Mouse (Mus musculus): Measurements from ENCODE around the gene Hrh3.

Hrh3 gene

DNA sequence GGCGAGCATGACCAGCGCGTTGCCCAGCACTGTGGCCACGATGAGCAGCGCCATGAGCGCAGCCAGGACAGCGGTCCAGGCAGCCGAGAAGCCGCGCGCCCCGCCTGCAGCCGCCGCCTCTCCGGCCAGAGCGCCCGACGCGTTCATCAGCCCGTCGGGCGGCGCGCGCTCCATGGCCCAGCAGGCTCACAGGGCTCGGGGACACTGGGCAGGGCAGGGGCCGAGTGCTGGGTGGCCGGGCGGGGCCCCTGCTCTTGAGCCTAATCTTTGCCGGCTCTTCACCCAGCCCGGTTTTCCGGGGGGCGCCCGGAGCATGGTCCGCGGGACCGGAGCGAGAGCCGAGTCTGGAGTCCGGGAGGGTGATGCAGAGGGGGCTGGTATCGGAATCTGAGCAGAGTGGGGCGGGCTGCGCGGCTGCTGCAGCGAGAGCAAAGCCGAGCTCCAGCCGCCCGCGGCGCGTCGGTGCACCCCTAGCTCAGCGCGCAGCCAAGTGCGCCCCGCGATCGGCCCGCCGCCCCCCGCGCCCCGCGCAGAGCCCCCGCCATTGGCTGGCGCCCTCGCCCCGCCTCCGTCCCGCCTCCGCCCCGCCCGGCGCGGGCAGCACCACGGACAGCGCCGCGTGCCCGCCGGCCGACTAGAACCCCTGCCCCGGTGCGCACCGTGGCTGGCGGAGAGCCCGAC, at the start of gene Hrh3:
Gene Hrh3 (minus strand): TSS at position 511 of the 681 bp plus-strand sequence.
- DNase-seq = peak; percentile 84

DNA sequence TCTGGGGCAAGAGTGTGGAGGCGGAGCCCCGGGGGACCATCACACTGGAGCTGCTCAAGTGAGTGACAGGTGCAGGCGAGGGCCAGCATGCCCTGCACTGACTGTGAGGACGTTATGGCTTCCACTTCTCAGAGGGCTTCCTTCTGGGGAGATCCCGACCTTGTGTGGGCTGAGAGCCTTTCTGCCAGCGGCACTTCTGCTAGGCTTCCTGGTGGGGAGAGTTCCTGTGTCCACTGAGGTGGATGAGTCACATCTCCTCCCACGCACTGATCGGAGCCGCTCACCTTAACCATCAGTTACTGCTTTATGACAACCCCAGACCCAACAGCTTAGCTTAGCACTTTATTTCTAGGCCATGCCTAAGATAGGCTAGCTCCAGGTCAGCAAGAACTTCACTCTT, 44.3 kb upstream of the Hrh3 start:
- peak; percentile 57 for DNase-seq

DNA sequence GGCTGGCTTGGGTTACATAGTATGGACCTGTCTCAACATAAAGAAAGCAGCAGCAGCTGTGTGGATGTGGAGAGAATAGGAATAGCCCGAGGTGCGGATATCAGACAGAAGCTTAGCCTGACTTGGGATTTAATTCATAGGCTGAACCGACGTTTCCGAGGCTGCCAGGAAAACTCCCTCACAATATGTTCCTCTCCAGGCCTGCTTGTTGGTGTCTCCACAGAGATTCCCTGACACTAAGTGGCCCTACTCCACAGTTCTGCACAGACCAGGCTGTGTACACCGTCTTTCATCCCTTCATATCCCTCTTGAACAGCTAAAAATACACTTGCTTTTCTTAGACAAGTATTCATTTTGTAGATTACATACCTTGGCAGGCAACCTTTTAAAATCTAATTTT, 43.1 kb upstream of the Hrh3 start:
- DNase-seq = peak; percentile 50

DNA sequence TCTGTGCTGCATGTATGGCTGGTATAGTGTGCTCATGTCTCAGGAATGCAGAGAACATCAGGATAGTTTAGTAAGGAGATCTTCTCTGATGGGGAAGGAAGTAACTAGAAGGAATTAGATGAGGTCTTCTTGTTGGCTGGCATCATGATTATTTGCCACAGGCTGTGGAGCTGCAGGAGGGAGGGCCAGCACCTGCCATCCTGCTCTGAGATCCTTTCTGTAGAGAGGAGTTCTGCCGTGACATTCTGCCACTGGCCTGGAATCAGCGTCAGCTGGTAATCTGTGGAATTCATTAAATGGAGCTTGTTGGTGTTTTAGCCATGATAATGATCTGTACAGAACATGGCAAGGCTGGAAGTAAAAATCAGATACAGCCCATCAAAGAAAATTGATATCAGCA, 41.8 kb upstream of the Hrh3 start:
- DNase-seq = peak; percentile 82

DNA sequence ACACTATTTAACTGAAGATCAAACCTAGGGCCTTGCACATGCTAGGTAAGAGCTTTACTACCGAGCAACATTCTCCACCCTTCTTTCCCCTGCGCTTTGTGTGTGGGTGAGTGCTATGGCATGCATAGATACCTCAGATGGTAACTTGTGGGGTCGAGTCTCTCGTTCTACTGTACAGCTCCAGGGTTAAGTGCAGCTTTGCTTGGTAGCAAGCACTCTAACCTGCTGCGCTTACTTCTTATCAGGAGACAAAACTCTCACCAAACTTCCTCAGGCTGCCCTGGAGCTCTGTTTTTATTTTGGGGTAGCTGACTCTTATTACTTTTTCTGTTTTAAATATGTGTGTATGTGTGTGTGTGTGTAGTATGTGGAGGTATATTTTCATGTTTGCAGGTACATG, 31.1 kb upstream of the Hrh3 start:
- no peak for DNase-seq

DNA sequence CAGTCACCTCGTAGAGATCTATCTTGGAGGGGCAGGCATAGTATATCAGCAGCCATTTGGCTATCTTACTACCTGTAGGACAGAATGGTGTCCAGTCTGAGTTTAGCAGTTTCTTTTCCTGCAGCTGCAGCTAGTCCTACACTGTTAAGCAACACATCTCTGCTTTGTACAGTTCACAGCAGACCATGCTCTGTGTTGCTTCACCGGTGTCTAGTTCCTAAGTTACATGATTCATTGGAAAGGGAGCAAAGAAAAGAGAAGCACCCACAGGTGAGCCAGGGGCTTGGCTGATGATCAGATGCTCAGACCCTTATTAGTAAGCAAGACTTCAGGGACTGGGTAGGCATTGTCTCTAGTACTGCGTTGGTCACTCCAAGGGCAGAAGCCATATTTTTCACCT, 29.6 kb upstream of the Hrh3 start:
- no peak for DNase-seq

DNA sequence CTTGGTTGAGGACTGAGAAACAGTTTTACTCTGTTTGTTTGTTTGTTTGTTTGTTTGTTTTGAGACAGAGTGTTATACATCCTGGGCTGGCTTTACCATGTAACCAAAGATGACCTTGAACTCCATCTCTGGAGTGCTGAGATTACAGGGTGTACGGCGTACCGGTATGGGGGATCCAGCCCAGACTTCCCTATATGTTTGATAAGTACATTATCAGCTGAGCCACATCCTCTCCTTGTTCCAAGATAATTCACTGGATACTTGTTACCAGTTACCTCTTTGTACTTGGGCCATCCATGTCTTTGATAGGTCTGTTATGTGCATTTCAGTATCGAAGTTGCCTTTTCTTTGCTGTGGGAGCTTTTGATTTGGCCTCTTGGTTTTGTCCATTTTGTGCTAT, 28.9 kb upstream of the Hrh3 start:
- DNase-seq = no peak

DNA sequence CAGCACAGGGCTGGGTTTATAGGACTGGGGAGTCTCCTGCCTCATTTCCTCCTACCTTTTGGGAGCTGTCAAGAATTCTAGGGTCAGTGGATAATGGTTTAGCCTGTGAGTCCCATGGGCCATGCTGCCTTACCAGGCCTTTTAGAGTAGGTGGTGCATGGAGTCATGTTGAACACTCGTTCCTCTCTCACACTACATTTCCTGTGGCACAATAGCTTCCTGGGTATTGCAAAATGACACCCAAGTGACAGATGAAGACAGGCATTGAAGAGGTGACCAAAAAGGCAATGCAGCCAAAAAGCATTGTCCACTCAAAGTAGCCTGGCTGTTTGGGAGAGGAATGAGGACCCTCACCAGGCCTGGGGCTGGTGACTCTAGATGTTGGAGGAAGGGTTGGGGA, 23.4 kb upstream of the Hrh3 start:
- DNase-seq = no peak

DNA sequence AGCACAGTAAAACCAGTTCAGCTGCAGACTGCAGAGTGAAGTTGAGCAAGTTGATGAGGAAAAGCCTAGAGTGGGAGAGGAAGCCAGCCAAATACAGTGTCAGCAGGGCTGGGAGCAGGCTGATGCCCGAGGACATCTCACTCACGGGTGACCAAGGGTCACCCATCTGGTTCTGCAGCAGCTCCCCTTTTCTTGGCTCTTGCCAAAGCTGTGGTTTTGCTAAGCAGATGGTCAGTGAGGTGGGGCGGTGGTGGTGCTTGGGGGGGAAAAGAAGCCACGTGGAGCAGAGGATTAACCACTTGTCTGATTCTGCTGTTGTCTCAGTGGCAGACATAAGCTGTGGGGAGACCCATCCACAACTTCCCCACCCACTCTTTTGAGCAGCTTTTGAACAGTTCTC, 21.9 kb upstream of the Hrh3 start:
- no peak for DNase-seq

DNA sequence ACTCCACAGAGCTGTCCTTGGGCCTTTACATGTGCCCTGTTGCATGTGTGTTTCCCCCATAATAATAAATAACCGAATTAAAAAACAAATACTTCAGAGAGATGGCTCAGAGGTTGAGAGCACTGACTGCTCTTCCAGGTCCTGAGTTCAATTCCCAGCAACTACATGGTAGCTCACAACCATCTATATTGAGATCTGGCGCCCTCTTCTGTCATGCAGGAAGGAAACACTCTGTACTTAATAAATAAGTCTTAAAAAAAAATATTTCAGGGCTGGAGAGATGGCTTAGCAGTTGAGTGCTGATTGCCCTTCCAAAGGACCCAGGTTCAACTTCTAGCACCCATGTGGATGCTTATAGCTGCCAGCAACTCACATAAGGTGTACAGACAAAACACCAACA, 19.9 kb upstream of the Hrh3 start:
- no peak for DNase-seq

DNA sequence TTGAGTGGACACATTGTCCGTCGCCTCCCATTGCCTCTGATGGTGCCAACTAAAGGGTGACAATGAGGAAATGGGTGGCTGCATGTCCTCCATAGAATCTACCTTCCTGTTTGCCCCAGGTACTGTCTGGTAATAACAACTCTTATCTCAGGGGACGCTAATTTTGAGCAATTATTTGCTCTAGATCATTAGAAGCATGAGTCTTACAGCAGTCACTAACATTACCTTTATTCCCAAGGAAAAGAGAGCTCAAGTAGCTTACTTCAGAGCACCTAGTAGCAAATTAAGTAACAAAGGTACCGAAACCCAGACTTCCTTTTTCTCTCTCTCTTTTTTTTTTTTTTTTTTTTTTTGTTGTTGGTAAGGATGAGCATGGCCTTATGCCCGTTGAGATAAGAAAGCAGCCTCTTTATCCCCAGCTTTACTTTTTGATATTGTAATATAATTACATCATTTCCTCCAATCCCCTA, 16.0 kb upstream of the Hrh3 start:
- DNase-seq = no peak

DNA sequence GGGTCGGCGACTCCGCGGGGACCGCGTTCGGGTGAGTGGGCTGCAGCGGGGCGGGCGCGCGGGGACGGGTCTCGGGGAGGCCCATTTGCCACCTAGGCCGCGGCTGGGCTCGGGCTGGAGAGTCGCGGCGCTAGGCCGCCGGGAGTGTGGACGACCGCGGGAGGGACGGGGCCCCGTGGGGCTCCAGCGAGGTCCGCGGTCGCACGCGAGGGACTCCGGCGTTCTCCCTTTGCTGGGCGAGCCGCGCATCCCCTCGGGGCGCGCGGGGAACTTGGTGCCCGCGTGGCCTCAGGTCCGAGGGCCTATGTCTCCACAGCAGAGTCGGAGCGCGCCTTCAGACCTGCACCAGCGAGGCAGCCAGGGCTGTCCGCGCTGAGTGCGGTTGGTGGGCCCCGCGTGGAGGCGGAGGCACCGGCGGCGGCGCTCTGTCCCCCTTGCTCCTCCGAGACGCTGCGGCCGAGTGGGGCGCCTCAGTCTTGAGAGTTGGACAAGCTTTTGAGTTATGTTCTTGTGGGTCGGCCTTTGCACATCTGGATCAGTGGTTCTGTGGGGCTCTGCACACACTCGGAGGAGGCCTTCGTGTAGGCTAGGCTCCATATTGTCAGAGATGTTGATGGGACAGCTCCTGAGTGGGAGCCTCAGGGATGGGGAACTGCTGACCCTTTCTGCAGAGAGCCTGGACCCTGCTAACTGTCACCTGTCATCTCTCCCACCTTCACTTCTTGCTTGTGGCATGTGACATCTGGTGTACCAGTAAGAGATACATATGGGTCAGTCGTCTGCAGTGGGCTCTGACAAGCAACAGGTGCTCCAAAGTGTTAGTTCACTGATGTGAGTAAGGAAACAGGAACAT, 15.4 kb upstream of the Hrh3 start:
- peak; percentile 64 for DNase-seq

DNA sequence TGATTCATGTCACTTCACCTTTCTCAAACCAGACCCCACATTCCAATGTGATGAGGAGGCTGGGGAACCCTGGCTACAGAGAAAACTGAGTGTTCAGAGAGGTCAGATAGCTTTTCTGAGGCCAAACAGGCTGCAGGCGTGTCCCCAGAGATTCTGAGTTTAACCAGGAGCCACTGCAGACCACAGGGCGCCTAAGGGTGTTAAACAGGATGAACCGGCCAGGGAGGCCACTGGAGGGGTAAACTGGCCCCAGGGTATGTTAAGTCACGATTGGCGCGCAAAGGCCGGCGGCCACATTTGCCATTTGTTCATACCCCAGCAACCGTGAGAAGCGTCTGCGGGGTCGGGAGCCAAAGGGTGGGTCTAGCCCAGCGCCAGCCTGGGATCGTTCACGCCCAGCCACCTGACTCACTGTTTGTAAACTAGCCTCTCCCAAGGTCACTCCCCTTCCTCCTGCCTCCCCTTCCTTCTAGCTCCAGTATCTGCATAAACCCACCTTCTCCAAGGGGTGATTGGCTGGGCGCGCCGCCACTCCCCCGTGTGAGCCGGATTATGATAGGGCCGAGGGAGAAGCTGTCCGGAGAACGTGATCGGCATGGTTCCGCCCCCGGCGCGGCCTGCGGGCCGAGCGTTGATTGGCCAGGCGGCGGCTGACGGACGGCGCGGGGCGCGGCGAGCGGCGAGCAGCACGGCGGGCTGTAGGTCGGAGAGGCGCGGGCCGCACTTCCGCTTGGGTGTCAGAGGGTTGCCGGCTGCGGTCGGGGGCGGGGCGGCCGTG, 14.6 kb upstream of the Hrh3 start, which contains the start of gene Osbpl2:
Gene Osbpl2 (plus strand): TSS at position 646 of the 778 bp plus-strand sequence.
- DNase-seq = peak; percentile 100

DNA sequence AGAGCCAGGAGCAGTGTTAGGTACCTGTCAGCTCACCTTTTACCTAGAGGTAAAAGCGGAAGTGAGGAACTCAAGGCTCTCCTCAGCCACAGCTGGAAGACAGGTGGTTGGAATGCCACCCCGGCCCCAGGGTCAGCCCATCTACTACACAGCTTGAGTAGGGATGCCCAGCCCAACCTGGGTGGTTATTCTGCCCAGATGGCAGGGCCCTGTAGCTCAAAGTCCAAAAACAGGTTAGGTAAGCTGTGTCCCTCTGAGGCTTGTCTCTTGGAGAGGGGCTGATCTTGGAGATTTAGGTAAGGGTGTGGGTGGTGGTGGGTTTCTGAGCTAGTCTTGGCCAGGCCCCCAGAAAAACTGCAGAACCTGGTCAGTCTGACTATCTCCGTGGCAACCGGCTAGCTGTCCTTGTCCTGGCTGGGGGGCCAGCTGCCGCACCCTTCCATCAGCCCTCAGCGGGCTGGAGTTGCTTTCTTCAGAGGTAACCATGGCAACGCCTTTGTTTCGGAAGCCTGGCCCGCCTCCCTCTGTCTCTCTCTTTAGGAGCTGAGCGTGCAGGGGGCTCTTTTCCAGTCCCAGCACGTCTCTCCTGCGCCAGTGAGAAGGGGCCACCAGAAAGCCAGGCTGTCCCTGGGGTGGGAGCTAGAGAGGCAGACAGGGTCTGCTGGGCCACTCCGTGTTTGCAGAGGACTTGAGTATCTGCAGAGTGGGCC, 13.4 kb upstream of the Hrh3 start:
- peak; percentile 68 for DNase-seq

DNA sequence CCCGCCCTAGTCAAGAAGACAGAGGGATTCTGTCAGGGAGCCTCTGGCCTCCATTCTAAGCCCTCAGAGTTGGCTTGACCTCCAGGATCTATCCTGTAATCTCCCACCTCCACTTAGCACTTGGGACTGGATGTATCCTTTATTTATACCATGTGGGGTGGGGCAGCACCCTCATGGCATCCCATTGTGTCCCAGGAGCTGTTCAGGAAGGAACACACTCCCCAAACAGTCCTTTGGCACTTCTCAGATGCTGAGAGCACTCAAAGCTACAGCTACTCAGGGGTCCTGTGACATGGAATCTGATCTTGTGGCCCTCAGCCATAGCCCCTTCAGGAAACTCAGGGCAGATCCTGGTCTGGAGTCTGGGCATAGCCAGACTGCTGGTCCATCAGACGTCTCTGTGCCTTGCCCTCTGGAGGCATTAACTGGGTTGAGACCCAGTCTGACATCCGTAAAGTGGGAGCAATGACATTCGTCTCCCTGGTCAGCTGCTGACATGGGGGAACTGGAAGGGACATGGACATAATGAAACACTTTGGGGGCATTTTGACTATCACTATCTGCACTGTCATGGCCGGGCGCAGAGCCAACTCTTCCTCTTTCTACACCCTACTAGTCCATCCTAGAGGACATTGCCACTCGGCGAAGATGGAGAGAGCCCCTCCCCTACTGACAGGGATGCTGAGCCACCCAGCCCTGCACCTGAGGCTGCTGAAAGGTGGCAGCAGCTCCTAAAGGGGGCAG, 12.6 kb upstream of the Hrh3 start:
- peak; percentile 77 for DNase-seq

DNA sequence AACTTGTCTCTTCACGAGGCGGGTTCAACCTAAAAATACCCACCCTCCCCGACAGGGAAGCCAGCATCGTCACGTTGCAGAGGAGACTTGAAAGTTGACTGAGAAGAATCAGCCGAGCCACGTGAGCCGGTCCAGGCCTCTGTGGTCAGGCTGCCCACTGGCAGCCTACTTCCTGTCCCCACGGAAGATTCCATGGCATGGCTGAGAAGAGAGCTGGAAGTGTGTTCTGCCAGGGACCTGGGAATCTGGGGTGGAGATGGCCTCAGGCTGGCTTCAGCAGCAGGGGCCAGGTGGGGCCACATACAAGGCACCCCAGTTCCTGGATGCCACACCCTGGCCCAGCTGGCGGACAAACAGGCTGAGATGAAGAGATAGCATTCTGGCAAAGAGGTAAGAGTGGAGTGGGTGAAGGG, 11.8 kb upstream of the Hrh3 start:
- DNase-seq = peak; percentile 50

DNA sequence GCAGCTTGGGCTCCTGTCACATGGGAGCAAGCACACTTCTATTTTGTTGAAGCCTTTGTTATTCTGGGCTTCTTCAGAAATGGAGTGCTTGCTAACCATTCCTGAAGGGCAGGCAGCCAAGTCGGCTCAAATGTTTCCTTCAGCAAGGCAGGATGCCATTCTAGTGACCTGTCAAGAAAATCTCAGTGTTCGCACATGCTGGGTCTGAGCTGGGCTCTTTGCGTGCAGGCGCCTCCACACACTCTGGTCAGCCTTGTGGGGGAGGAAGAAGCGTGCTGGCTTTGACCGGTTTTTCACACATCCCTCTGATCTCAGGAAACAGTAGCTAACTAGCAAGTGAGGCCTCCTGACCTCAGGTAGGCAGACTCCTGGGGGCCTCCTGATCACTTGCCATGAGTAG, 11.0 kb upstream of the Hrh3 start:
- DNase-seq = peak; percentile 67

DNA sequence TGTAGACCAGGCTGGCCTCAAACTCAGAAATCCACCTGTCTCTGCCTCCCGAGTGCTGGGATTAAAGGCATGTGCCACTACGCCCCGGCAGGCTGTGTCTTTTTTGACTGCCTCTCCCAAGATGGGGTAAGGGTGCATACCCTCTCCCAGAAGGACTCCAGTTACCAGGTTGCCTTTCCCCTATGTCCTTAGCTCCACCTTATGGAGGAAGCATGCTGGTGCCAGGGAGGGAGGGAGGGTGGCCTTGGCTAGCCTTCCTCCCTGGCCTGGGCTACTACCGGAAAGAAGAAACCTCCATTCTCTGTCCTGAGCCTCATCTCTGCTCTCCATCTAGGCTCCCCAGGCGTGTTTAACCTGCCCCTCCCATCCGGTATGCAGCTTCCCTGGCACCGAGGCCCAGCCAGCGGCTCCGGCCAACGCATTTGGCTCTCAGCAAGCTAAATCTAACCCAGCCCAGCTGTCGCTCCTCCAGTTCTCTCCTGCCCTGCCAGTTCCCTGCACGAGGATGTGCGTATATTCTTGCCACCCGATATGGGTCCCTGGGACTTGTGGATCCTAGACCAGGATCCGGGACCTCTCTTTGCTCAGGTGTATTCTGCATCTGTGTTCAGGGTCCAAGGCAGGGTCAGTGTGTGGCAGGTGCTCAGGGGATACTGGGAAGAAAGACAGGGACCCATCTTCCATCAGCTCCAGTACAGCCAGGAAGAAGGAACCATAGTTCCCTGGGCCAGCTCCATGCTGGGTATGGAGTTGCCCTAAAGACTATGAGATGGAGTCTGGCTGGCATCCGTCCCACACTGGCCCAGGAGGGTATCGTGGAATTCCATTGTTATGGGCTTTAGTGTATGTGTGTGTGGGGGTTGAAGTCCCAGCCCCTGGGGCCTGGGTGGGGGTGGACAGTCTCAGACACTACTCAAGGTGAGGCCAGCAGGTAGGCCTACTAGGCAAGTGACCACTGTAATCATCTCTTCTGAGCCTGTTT, 9.9 kb upstream of the Hrh3 start:
- peak; percentile 83 for DNase-seq

DNA sequence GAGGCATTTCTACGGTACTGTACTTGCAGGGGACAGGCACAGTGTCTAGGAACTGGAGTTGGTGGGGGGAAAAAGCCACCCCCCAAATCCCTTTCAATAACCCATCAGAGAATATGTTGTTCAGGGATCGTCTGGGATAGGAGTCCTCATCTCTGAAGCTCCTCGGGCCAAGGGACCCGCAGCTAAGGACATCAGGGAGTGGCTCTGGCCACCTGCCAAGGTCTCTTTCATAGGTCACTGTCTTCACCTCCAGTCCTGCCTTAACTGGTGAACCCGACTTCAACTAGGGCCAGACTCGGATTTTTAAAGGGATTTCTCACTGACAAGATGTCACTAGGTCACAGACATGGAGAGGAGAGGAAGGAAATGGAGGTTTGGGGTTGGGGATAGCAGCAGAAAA, 4.0 kb upstream of the Hrh3 start:
- no peak for DNase-seq

DNA sequence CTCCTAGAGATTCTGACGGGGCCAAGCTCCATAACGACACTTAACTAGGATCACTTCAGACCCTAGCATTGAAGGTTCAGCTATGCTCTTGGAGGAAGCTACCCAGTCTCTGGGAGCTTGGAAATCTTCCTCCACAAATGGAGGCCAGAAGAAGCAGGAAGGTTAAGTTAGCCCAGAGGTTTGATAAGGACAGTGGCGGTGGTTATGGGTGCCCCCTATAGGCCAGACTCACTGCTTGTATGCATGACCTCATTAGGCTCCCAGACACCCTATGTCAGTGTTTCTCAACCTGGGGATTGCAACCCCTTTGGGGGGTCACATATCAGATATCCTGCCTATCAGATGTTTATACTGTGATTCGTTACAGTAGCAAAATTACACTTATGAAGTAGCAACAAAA, 2.8 kb upstream of the Hrh3 start:
- no peak for DNase-seq
